Mouse (Mus musculus): Measurements from ENCODE around the gene Sv2a.

DNA sequence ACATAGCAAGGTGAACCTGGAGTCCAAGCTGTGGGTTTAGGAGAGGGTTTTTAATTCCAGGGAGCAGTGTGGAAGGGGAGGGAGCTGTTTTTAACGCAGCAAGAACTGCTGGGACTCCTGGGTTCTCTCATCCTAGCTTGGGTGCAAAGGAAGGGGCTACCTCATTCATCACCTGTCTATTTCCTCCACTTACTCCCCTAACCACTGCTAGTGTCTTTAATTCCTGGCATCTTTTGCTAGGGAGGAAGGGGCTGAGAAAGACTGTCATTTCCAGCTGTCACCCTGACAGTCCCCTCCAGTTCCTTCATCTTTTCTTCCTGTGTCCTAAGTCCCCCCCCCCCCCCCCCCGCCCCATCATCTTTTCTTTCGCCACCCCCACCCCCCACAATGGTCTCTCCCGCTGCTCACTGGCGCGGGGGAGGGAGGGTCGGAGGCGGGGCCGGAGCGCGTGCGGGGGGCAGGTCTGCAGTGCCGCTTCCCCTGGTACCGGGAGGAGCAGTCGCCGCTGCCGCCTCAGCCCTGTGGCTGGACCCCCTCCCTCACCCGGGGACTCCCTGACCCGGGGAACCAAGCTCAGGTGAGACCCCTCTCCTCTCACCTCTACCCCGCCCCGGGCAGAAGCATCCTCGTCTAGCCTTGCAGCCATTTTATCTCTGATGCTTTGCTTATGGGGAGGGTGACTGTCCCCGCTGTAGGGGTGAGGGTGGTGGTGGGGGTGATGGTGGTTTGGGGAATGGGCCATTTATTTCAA is at the start of gene Sv2a:
- TF ChIP-seq CTCF (IDR thresholded peaks at IDR 0.05; ENCODE audit: low read depth) (no peak), EP300 (IDR thresholded peaks at IDR 0.05; ENCODE audit: low read depth) (no peak)
